Mouse (Mus musculus) right cerebral cortex, adult 2 months (tissue): ENCODE measurements around the gene Meis3.

ENCODE experiments used
- DNase-seq, 2 experiments: peaks; one replicate each; pipeline ENCODE4 v3.0.0; 2021 to 2022; ENCODE audit warnings: low spot score in 2 of 2

Gene Meis3

GRCm38 (mm10) chr7:16158735-16159134 is 16.2 kb upstream of the Meis3 start:
- DNase-seq = no peak

- no peak for DNase-seq
Observed at GRCm38 (mm10) chr7:16160702-16161101, 14.2 kb upstream of the Meis3 start.

- DNase-seq = no peak
Observed at GRCm38 (mm10) chr7:16161302-16161701, 13.6 kb upstream of the Meis3 start.

DNA sequence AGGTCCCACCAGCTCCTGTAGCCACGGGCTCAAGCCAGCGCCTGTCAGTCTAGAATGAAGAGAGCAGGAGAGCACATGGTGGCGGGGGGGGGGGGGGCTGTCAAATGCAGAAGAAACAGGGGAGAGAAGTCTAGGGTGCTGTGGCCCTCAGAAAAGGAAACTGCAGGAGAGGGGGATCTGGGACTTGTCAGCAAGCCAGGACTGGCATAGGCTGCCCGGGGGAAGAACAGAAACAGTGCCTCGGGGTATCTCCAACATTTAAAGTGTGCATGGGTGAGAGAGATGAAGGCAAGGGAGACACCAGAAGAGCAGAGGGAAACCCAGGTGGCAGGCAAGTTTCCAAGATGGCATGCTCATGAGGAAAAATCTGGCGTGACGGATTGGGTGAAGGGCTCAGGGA is 12.9 kb upstream of the Meis3 start:
- DNase-seq = no peak

DNA sequence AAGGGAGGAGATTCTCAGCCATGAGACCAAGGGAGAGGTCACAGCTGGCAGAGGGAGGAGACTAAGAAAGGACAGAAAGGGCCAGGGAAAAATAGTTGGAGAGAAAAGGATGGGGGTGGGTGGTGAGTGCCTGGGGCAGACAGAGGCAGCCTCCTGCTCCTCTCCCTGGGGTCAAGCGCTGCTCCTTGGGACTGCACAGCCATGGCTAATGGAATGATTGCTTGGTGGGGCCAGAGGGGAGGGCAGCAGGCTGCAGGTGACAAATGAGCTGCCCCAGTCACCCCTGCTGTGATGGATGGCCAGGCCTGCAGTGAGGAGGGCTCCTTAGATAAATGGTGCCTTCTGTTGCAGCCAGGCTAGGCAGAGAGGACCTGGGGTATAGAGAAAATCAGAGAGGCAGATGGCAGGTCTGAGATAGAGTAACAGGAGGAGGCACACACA is 2.7 kb upstream of the Meis3 start:
- DNase-seq = no peak

GRCm38 (mm10) chr7:16172586-16173140 is 2.2 kb upstream of the Meis3 start:
- DNase-seq = no peak

GRCm38 (mm10) chr7:16173146-16173545 is 1.7 kb upstream of the Meis3 start:
- DNase-seq = no peak

DNA sequence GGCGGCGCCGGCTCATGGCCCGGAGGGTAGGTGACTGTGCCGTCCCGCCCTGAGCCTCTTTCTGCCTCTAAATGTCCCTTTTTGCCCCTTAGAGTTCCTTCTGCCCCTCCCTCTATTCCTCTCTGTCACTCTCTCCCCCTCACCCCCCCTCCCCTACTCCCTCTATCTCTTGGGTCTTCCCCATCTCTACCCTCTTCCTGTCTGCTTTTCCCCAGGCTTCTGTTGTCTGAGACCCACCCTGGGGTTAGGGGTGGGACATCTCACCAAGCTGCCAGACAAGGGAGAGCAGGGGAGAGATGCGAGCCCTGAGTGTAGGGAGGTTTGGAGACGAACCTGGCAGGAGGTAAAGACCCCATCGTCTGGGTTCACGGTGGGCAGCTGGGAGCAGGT is 647 bp downstream of the Meis3 start:
- DNase-seq = no peak

DNA sequence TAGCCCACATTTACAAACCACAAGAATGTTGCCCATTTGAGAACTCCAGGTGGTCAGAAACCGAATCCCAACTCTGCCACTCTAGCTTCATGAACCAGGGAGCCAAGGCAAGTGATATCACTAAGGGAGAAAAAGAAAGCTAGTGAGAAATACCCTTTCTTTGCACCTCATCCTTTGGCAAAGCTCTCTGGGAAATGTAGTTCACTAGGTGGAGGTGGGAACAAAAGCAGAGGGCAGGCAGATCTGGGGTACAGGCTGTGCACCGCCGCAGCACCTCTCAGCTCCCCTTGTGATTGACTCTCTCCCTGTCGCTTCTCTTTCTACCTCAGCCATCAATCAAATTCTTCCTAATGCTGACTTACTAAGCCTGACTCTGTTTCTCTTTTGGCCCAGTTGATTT is 3.2 kb downstream of the Meis3 start:
- DNase-seq = no peak

GRCm38 (mm10) chr7:16183663-16184062 is 8.8 kb downstream of the Meis3 start:
- DNase-seq = no peak

DNA sequence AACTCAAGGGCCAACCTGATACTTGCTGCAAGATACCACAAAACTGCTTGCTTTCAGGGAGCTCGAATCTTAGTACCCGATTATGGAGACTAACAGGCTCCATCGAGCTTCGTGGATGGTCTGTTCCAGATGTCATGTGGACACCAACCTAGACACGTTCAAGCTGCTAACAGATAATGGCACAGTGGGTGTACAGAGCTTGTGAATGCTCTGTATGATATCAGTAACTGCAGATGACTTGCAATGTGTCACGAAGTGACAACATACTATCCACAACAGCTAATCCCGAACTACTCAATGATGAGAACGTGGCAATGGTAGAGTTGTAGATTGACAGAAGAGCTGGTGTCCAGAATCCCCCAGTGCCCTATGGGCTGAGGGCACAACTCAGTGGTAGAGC is 12.6 kb downstream of the Meis3 start:
- no peak for DNase-seq

GRCm38 (mm10) chr7:16192315-16192714 is 17.4 kb downstream of the Meis3 start:
- peak; percentile 86 for DNase-seq

DNA sequence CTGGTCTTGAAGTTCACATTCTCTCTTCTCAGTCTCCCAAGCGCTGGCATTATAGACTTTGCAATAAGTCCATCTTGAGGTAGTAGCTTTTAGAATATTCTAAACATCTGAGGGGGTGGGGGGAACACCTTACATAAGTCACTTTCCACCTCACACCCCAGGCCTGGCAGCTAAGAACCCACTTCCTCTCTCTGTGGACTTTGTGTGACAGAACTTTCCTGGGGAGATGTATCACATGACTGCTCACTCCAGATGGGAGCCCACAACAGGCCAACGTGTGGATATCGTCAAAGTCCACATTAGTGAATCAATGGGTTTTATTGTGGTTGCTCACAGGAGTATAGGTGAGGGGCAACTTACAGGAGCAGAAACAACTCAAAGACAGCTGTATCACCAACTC is 18.8 kb downstream of the Meis3 start:
- DNase-seq = no peak

- DNase-seq = no peak
Observed at GRCm38 (mm10) chr7:16196616-16197015, 21.7 kb downstream of the Meis3 start.

DNA sequence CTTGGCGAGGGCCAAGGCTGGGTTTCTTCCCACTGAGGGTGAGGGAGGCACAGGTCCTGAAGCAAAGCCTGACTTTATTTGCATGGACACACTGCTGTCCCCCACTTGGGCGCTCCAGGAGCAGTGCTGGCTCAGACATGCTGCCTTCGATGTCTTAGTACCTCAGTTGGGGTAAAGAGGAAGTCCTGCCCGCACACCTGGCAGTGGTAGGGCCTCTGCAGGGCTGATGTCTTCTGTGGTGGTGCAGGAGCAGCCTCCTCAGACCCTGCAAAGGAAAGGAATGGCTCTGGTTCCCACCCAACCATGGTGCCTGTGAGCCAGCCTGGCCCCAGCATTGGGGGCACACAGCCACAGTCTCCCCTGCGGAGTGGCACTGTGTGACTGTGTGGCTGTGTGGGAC is 22.3 kb downstream of the Meis3 start:
- DNase-seq = no peak

- DNase-seq = no peak
Observed at GRCm38 (mm10) chr7:16198540-16198939, 23.6 kb downstream of the Meis3 start.

- DNase-seq = no peak
Observed at GRCm38 (mm10) chr7:16201136-16201535, 26.2 kb downstream of the Meis3 start.

GRCm38 (mm10) chr7:16202756-16203504 is 28.0 kb downstream of the Meis3 start:
- no peak for DNase-seq

DNA sequence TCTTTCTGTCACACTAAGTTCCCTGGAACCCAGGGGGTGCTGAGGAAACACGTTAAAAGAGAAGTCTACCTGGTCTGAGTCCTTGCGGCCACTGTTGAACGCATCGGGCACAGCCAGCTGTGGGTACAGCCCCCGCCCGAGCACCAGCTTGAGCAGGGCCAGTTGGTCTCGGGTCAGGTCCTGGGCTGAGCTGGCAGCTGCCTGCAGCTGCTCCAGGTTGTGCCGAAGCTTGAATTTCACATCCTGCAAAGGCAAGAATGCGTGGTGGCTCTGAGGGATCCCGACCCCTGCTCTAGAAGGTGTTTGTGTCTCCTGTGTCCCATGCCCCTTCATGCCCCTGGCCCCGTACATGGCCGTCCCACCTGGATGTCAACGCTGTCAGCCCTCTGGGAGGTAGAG is 28.6 kb downstream of the Meis3 start:
- DNase-seq = no peak

GRCm38 (mm10) chr7:16204791-16205190 is 29.9 kb downstream of the Meis3 start:
- no peak for DNase-seq

DNA sequence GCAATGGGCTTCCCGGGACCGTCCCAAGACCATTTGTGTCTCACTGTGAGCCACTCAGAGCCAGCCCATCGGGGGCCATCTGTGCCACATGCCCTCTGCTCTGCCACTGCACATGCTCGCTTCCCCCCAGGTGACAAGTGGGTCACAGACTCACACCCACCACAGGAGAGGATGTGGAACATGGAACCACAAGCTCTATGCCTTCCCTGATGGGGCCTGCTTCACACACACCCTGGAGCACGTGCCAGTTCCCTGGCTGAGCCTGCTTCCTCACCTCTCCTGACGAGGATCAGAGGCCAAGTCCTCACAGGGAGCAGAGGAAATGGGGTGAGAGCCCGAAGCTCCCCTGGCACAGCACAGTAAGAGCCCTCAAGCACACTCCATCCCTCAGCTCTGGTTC is 32.2 kb downstream of the Meis3 start:
- DNase-seq = no peak

GRCm38 (mm10) chr7:16207496-16207895 is 32.6 kb downstream of the Meis3 start:
- peak; percentile 66 to 71 for DNase-seq

DNA sequence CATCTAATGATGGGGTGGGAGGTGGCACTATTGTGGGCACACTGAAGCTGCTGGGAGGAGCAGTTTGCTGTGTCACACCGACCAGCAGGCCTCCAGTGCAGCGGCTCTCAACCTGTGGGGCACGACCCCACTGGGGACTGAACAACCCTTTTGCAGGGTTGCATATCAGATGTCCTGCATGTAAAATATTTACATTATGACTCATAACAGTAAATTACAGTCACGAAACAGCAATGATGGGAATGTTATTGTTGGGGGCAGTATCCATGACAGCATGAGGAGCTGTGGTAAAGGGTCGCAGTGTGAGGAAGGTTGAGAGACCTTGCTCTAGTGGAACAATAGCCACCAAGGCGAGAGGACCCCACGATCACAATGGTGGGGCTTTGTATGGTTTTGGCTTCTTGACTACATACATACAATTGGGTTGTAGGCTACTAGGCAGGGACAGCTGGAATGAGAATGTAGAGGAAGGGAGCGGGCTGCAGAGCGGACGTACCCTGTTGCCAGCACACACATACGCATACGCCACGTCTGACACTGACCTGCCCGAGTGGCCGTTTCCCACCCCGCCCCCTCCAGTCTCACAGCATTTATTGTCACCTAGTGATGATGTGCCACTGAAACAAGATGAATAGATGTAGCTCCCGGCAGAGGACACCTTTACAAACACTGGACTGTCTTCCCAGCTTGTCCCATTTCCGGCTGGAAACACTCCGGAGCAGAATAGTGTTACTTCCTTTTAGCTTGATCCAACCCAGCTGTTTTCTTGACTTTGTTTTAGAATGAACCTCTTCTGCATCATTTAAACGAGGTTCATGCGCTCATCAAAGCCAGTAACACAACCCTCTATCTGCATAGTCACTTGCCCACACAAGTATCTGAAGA is 34.1 kb downstream of the Meis3 start:
- DNase-seq = no peak
